Mouse (Mus musculus) liver, adult 2 months (tissue): ENCODE results near the gene Dmrtc1a.
"Not testable (repeated sequence)": the region's sequence is repeated elsewhere in the genome, so short reads cannot be mapped to it uniquely, and the experiment has no call there.

Experiments used
- CTCF ChIP-seq: fragments of 200-500 bp; IDR thresholded peaks from 2 replicates; pipeline ENCODE4 v1.5.1; 2011; ENCODE audit warnings: low read depth, low read length, control low read depth
- POLR2A ChIP-seq: fragments of 200-500 bp; IDR thresholded peaks from 2 replicates; pipeline ENCODE4 v1.6.1; 2011; ENCODE audit warnings: low read length, control low read depth; ENCODE audit not compliant: insufficient read depth; ENCODE audit errors: extremely low read depth

DNA sequence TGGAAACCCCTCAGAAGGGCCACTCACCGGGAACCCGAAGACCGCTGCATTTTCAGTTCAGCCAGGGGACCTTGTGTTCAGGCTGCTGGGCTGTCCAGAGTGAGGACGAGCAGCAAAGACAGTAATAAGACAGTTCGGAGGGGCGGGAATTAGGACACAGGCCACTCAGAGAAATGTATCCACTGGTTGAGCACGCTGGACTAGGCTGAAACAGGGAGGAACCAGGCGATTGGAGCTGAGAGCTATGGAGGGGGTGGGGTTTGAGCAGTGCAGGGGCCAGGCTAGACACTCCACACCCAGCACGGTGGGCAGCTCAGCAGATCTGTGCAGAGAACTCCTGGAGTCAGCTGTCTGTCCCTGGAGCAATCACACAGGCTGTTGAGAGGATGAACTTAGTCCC lies at the start of gene Dmrtc1a, which contains the start of gene 1700011M02Rik:
- not testable (repeated sequence) for TF ChIP-seq POLR2A, CTCF
